Mouse (Mus musculus): ENCODE measurements around the gene Cmtm6. TPM values are rescaled to one million over a fixed set of nuclear protein-coding genes. Genes with fewer than 3 reads are reported as not detected.
A peak's percentile ranks its signal among the peaks of the same experiment; 100 is the strongest.

The Cmtm6 gene
- total RNA-seq, 2 experiments from 2014 or later: 22.0 to 22.4 TPM

DNA sequence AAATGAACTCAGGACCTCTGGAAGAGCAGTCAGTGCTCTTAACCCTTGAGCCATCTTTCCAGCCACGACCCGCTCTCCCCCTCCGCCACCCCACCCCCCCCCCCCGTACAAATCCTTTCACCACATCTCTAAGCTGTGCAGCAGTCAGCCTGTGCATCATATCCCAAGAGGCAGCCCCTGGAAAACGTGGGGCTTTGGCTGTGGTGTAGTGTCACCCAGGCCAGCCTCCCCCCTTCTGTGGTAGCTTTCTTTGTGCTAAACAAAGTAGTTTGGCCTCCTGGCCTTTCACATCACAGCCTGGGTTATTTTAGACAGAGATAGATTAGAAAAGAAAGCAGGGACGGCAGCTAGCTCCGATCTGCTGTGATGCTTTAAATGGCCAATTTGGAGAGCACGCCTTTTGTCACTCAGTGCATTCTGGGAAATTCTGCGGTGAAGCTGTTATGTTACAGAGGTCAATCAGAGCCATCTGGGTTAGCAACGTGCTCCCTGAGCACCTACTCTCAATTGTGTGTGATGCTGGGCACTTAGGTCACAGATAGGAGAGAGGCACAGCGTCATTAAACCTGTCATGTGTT is 65.6 kb downstream of the Cmtm6 start:
- DNase-seq (ENCODE audit: low spot score in 2 of 2): no peak

GRCm38 (mm10) chr9:114797329-114798004 is 66.6 kb downstream of the Cmtm6 start:
- peak; percentile 81 to 85 for DNase-seq (ENCODE audit: low spot score in 2 of 2)

GRCm38 (mm10) chr9:114798845-114799244 is 67.9 kb downstream of the Cmtm6 start:
- no peak for DNase-seq (ENCODE audit: low spot score in 2 of 2)

Other genes with a start within 250 kb of the Cmtm6 start
- not detected for gene Ccr4, start 226.2 kb upstream of the Cmtm6 start, total RNA-seq (2021)
- gene C130032M10Rik, start 215.4 kb upstream of the Cmtm6 start, total RNA-seq (2021): not detected
- under 1 TPM; 0.05 to 0.07 TPM for gene Trim71, start 166.7 kb upstream of the Cmtm6 start, total RNA-seq (2021)
- gene Cnot10, start 90.9 kb upstream of the Cmtm6 start, total RNA-seq (2021): 10 to 100 TPM; 31.3 to 37.0 TPM
- gene Dync1li1, start 42.3 kb upstream of the Cmtm6 start, total RNA-seq (2021): 10 to 100 TPM; 44.3 to 46.6 TPM
- gene Cmtm7, start 50.7 kb downstream of the Cmtm6 start, total RNA-seq (2021): 10 to 100 TPM; 27.5 to 32.2 TPM
- 1 to 10 TPM; 3.3 to 3.9 TPM for gene Cmtm8, start 113.0 kb downstream of the Cmtm6 start, total RNA-seq (2021)
- 10 to 100 TPM; 26.6 to 27.0 TPM for gene Gpd1l, start 202.9 kb downstream of the Cmtm6 start, total RNA-seq (2021)
- gene Osbpl10, start 247.5 kb downstream of the Cmtm6 start, total RNA-seq (2021): 1 to 10 TPM; 8.2 to 8.4 TPM